Mouse (Mus musculus) myocyte (in vitro differentiated cells): Measurements from ENCODE around the gene Fgf4. TPM values are rescaled to one million over a fixed set of nuclear protein-coding genes. Genes with fewer than 3 reads are reported as not detected.

Experiments
- H3K27me3 ChIP-seq: one replicate; pipeline ENCODE4 v1.6.1; 2011; ENCODE audit not compliant: control insufficient read depth, insufficient read depth, insufficient read length
- H3K36me3 ChIP-seq: one replicate; pipeline ENCODE4 v1.6.1; 2011; ENCODE audit not compliant: control insufficient read depth, insufficient read depth
- H3K4me2 ChIP-seq: one replicate; pipeline ENCODE4 v1.6.1; 2011; ENCODE audit warnings: low read depth, control low read depth
- H3K4me3 ChIP-seq: one replicate; pipeline ENCODE4 v1.5.1; 2011; ENCODE audit warnings: mild to moderate bottlenecking, control low read depth, moderate library complexity
- H3K79me2 ChIP-seq: one replicate; pipeline ENCODE4 v1.6.1; 2011; ENCODE audit not compliant: control insufficient read depth, insufficient read depth
- H3ac ChIP-seq: one replicate; pipeline ENCODE4 v1.6.1; 2011; ENCODE audit not compliant: control insufficient read depth, insufficient read length
- CEBPB ChIP-seq: IDR thresholded peaks from 2 replicates; pipeline ENCODE4 v1.6.1; 2011; ENCODE audit warnings: mild to moderate bottlenecking, moderate library complexity; ENCODE audit not compliant: poor library complexity, insufficient read depth, severe bottlenecking
- E2F4 ChIP-seq: IDR thresholded peaks from one replicate; pipeline ENCODE4 v1.6.1; 2011; ENCODE audit warnings: mild to moderate bottlenecking, control low read depth, moderate library complexity; ENCODE audit not compliant: insufficient read depth
- MAX ChIP-seq: IDR thresholded peaks from one replicate; pipeline ENCODE4 v1.6.1; 2011; ENCODE audit warnings: low read depth, mild to moderate bottlenecking, control low read depth
- MYOD1 ChIP-seq, 3 experiments: IDR thresholded peaks; one replicate each; pipeline ENCODE4 v1.6.1; 2011; ENCODE audit warnings: control low read depth in 2 of 3, low read depth in 2 of 3, mild to moderate bottlenecking in 2 of 3, moderate library complexity in 1 of 3; ENCODE audit not compliant: insufficient read length in 2 of 3, control insufficient read depth in 1 of 3
- MYOG ChIP-seq, 3 experiments: IDR thresholded peaks; one replicate each; pipeline ENCODE4 v1.6.1; 2011; ENCODE audit warnings: control low read depth in 2 of 3, low read depth in 2 of 3, mild to moderate bottlenecking in 2 of 3; ENCODE audit not compliant: insufficient read length in 2 of 3, control insufficient read depth in 1 of 3, insufficient read depth in 1 of 3
- POLR2A ChIP-seq: IDR thresholded peaks from one replicate; pipeline ENCODE4 v1.6.1; 2011; ENCODE audit warnings: low read depth, mild to moderate bottlenecking, control low read depth, moderate library complexity; ENCODE audit not compliant: insufficient read length
- POLR2AphosphoS2 ChIP-seq: IDR thresholded peaks from one replicate; pipeline ENCODE4 v1.6.1; 2011; ENCODE audit warnings: low read depth, control low read depth; ENCODE audit not compliant: insufficient read length
- REST ChIP-seq: IDR thresholded peaks from one replicate; pipeline ENCODE4 v1.6.1; 2011; ENCODE audit warnings: mild to moderate bottlenecking, control low read depth, moderate library complexity; ENCODE audit not compliant: insufficient read depth, insufficient read length
- SRF ChIP-seq: IDR thresholded peaks from one replicate; pipeline ENCODE4 v1.6.1; 2011; ENCODE audit warnings: low read depth; ENCODE audit not compliant: control insufficient read depth, insufficient read length
- TCF12 ChIP-seq: IDR thresholded peaks from one replicate; pipeline ENCODE4 v1.6.1; 2011; ENCODE audit warnings: mild to moderate bottlenecking, control low read depth; ENCODE audit not compliant: poor library complexity, insufficient read depth, severe bottlenecking
- TCF3 ChIP-seq: IDR thresholded peaks from one replicate; pipeline ENCODE4 v1.6.1; 2011; ENCODE audit warnings: low read depth, control low read depth; ENCODE audit not compliant: insufficient read length
- USF1 ChIP-seq: IDR thresholded peaks from one replicate; pipeline ENCODE4 v1.6.1; 2011; ENCODE audit warnings: low read depth, mild to moderate bottlenecking, control low read depth, moderate library complexity
- polyA plus RNA-seq: library from polyadenylated mRNA; unstranded; fragments of >200 nt; fragmentation: generic; extraction: Trizol; gene quantifications from one replicate; pipeline ENCODE4 v1.2.1, GENCODE M21; 2012; ENCODE audit warnings: missing spikeins

The Fgf4 gene
- polyA plus RNA-seq, 1 experiment = not detected

- Histone ChIP-seq H3K36me3 (no peaks in the 10 kb centered on the region), H3K27me3 (peaks cover 30% of the 10 kb centered on the region), H3K4me3 (no peak overlapping the region), H3ac (no peak overlapping the region), H3K4me2 (no peak overlapping the region), H3K79me2 (no peaks in the 10 kb centered on the region)
- TF ChIP-seq MYOD1 (IDR thresholded peaks at IDR 0.05; ENCODE audit: control insufficient read depth in 1 of 3, insufficient read length in 2 of 3, low read depth in 2 of 3) (no peak), MAX (no peak), TCF3 (no peak), SRF (no peak), REST (no peak), CEBPB (no peak), POLR2AphosphoS2 (no peak), E2F4 (no peak), MYOG (IDR thresholded peaks at IDR 0.05; ENCODE audit: control insufficient read depth in 1 of 3, insufficient read depth in 1 of 3, insufficient read length in 2 of 3, low read depth in 2 of 3) (no peak), USF1 (no peak), TCF12 (no peak), POLR2A (no peak)
These were observed 10.7 kb downstream of the Fgf4 start for GRCm38 (mm10) chr7:144857826-144858342.

GRCm38 (mm10) chr7:144858702-144859101, 11.5 kb downstream of the Fgf4 start:
- H3K4me2 ChIP-seq = no peak overlapping the region
- H3K36me3 ChIP-seq = no peaks in the 10 kb centered on the region
- no peak for TF ChIP-seq MYOD1 (IDR thresholded peaks at IDR 0.05; ENCODE audit: control insufficient read depth in 1 of 3, insufficient read length in 2 of 3, low read depth in 2 of 3)
- TF ChIP-seq MYOG (IDR thresholded peaks at IDR 0.05; ENCODE audit: control insufficient read depth in 1 of 3, insufficient read depth in 1 of 3, insufficient read length in 2 of 3, low read depth in 2 of 3) = no peak
- TF ChIP-seq USF1 = no peak
- no peak for TF ChIP-seq CEBPB
- TF ChIP-seq POLR2AphosphoS2 = no peak
- TF ChIP-seq POLR2A = no peak
- no peak for TF ChIP-seq REST
- TF ChIP-seq MAX = no peak
- no peak for TF ChIP-seq TCF3
- no peak for TF ChIP-seq TCF12
- no peak for TF ChIP-seq E2F4
- TF ChIP-seq SRF = no peak
- no peaks in the 10 kb centered on the region for H3K79me2 ChIP-seq
- H3K27me3 ChIP-seq = peaks cover 35% of the 10 kb centered on the region
- no peak overlapping the region for H3ac ChIP-seq
- no peak overlapping the region for H3K4me3 ChIP-seq

GRCm38 (mm10) chr7:144861056-144861768, 14.0 kb downstream of the Fgf4 start:
- no peak overlapping the region for H3K4me2 ChIP-seq
- peaks cover 46% of the 10 kb centered on the region for H3K27me3 ChIP-seq
- H3K36me3 ChIP-seq = no peaks in the 10 kb centered on the region
- TF ChIP-seq MYOG (IDR thresholded peaks at IDR 0.05; ENCODE audit: control insufficient read depth in 1 of 3, insufficient read depth in 1 of 3, insufficient read length in 2 of 3, low read depth in 2 of 3) (no peak), POLR2A (no peak), MYOD1 (IDR thresholded peaks at IDR 0.05; ENCODE audit: control insufficient read depth in 1 of 3, insufficient read length in 2 of 3, low read depth in 2 of 3) (no peak), SRF (no peak), POLR2AphosphoS2 (no peak), TCF3 (no peak), E2F4 (no peak), USF1 (no peak), REST (no peak), MAX (no peak), TCF12 (no peak), CEBPB (no peak)
- H3K79me2 ChIP-seq = no peaks in the 10 kb centered on the region
- no peak overlapping the region for H3K4me3 ChIP-seq
- H3ac ChIP-seq = no peak overlapping the region

GRCm38 (mm10) chr7:144861769-144862070, 14.6 kb downstream of the Fgf4 start:
- no peaks in the 10 kb centered on the region for H3K79me2 ChIP-seq
- H3ac ChIP-seq = no peak overlapping the region
- no peak for TF ChIP-seq POLR2A
- no peak overlapping the region for H3K4me3 ChIP-seq
- no peak overlapping the region for H3K4me2 ChIP-seq
- no peaks in the 10 kb centered on the region for H3K36me3 ChIP-seq
- peaks cover 46% of the 10 kb centered on the region for H3K27me3 ChIP-seq

- Histone ChIP-seq H3K4me2 (no peak overlapping the region), H3ac (no peak overlapping the region), H3K4me3 (no peak overlapping the region), H3K79me2 (no peaks in the 10 kb centered on the region), H3K36me3 (no peaks in the 10 kb centered on the region), H3K27me3 (peaks cover 47% of the 10 kb centered on the region)
- TF ChIP-seq MYOG (IDR thresholded peaks at IDR 0.05; ENCODE audit: control insufficient read depth in 1 of 3, insufficient read depth in 1 of 3, insufficient read length in 2 of 3, low read depth in 2 of 3) (no peak), TCF3 (no peak), E2F4 (no peak), POLR2AphosphoS2 (no peak), TCF12 (no peak), POLR2A (no peak), MAX (no peak), SRF (no peak), REST (no peak), MYOD1 (IDR thresholded peaks at IDR 0.05; ENCODE audit: control insufficient read depth in 1 of 3, insufficient read length in 2 of 3, low read depth in 2 of 3) (no peak), CEBPB (no peak), USF1 (no peak)
These were observed 15.0 kb downstream of the Fgf4 start for GRCm38 (mm10) chr7:144862126-144862525.
